Mouse (Mus musculus) brown adipose tissue, adult 24 weeks (tissue): ENCODE measurements around the gene Syne1. TPM values are rescaled to one million over a fixed set of nuclear protein-coding genes. Genes with fewer than 3 reads are reported as not detected.
A peak's percentile ranks its signal among the peaks of the same experiment; 100 is the strongest.

Experiments
- H3K27ac ChIP-seq: fragments of 200-500 bp; replicated peaks from 2 replicates; pipeline ENCODE4 v1.5.1; 2012; ENCODE audit warnings: low read depth, mild to moderate bottlenecking, low read length
- H3K4me1 ChIP-seq: fragments of 200-500 bp; 2 replicates; pipeline ENCODE4 v1.6.1; 2012; ENCODE audit warnings: low read length, mixed read lengths; ENCODE audit not compliant: control insufficient read depth, insufficient read depth, insufficient read length
- H3K4me3 ChIP-seq: fragments of 200-500 bp; 2 replicates; pipeline ENCODE4 v1.5.1; 2012; ENCODE audit warnings: low read depth, mild to moderate bottlenecking, low read length, moderate library complexity; ENCODE audit not compliant: insufficient read depth
- polyA plus RNA-seq: library from polyadenylated mRNA; stranded (reverse); fragments of >200 nt; gene quantifications from 2 replicates; pipeline ENCODE4 v1.2.4, GENCODE M21; 2012; ENCODE audit not compliant: missing spikeins, insufficient read depth, insufficient read length

The Syne1 gene
- polyA plus RNA-seq, 1 experiment, result 8.1 TPM

DNA sequence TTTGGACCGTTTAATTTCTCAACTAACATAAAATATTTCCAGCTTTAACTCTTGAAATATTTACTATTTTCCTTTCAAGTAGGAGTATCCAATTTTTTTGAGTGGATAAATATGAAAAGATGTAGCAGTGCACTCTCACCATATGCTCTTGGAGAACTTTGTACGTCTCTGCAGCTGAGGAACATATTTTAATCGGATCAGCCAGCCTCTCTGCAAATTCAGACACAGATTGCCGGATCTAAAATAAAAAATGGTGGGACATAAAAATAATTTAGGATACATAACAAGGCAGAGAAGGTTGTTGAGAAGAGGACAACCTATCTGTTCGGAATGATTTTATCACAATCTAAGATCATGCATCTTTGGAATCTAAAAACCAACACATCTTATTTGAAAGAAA, 218.5 kb downstream of the Syne1 start:
- Histone ChIP-seq H3K4me1 (no peaks in the 10 kb centered on the region), H3K4me3 (no peak overlapping the region), H3K27ac (no peak overlapping the region)

- Histone ChIP-seq H3K4me1 (no peaks in the 10 kb centered on the region), H3K27ac (no peak overlapping the region), H3K4me3 (no peak overlapping the region)
Measured at GRCm38 (mm10) chr10:5326716-5327115, 224.6 kb downstream of the Syne1 start.

- H3K4me3 ChIP-seq, result no peak overlapping the region
- H3K4me1 ChIP-seq, result no peaks in the 10 kb centered on the region
- H3K27ac ChIP-seq, result no peak overlapping the region
Measured at GRCm38 (mm10) chr10:5323741-5324395, 227.4 kb downstream of the Syne1 start.

DNA sequence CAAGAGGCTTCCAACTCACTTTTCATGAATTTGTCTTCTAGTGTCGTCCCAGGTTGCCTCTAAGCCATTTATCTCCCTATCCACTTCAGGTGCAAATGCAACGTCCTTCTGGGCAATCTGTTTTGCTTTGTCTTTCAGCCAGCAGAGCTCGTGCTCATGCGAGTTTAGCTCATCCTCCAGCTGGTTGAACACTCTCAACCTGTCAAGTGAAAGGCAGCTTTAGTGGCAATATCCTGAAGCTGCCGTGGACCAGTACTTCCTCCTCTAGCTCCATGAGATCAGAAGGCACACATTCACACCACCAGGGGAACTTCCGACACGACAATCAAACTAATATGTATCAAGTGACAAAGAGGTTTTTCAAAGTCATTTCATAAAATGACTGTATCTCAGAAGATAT, 228.7 kb downstream of the Syne1 start:
- Histone ChIP-seq H3K4me3 (no peak overlapping the region), H3K27ac (no peak overlapping the region), H3K4me1 (no peaks in the 10 kb centered on the region)

DNA sequence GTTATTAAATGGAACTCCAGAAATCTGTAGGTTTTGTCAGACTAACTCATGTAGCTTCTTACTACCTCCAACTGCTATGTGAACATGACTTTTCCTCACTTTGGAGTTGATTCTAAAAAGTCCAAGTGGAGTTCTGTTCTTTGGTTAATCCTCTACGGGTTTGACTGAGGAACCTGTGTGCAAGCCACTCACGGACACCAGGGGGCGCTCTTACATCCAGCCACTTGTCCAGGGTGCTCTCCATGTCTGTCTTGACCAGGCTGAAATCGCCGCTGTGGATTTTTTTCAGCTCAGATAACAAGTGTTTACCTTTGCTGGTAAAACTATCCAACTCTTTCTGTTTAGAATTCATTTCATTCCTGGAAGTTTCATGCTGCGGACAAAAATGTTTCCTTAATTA, 233.7 kb downstream of the Syne1 start:
- H3K27ac ChIP-seq, result no peak overlapping the region
- no peak overlapping the region for H3K4me3 ChIP-seq
- no peaks in the 10 kb centered on the region for H3K4me1 ChIP-seq

DNA sequence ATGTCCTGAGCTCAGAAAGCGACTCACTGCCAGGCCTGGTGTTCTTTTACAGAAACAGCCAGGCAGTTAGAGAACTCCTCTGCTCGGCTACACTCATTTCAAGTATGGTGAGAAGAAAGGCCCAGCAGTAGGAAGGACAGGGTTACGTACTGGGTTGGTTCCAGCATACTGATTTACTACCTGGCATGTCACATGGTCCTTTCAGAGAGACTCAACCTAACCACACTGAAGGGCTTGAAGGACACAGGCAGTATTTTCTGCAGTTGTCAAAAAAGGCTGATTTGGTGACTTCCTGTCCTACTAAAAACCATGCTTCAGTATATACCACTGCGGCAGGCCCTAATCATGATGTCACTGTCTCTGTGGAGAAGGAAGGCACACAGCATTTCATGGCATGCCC, 238.8 kb downstream of the Syne1 start:
- Histone ChIP-seq H3K4me1 (no peaks in the 10 kb centered on the region), H3K4me3 (no peak overlapping the region), H3K27ac (no peak overlapping the region)

- H3K27ac ChIP-seq, result no peak overlapping the region
- no peak overlapping the region for H3K4me3 ChIP-seq
- H3K4me1 ChIP-seq, result no peaks in the 10 kb centered on the region
Measured at GRCm38 (mm10) chr10:5309961-5310713, 241.1 kb downstream of the Syne1 start.

- Histone ChIP-seq H3K27ac (no peak overlapping the region), H3K4me3 (no peak overlapping the region), H3K4me1 (no peaks in the 10 kb centered on the region)
Measured at GRCm38 (mm10) chr10:5309398-5309797, 241.9 kb downstream of the Syne1 start.

GRCm38 (mm10) chr10:5305555-5305954, 245.7 kb downstream of the Syne1 start:
- no peak overlapping the region for H3K27ac ChIP-seq
- no peak overlapping the region for H3K4me3 ChIP-seq
- no peaks in the 10 kb centered on the region for H3K4me1 ChIP-seq

GRCm38 (mm10) chr10:5295291-5295891, 255.9 kb downstream of the Syne1 start:
- Histone ChIP-seq H3K4me3 (no peak overlapping the region), H3K4me1 (no peaks in the 10 kb centered on the region), H3K27ac (no peak overlapping the region)

- no peaks in the 10 kb centered on the region for H3K4me1 ChIP-seq
- H3K4me3 ChIP-seq, result peak overlapping the region; percentile 58
- H3K27ac ChIP-seq, result peak overlapping the region; percentile 84
Measured at GRCm38 (mm10) chr10:5289575-5289909, 261.7 kb downstream of the Syne1 start.

DNA sequence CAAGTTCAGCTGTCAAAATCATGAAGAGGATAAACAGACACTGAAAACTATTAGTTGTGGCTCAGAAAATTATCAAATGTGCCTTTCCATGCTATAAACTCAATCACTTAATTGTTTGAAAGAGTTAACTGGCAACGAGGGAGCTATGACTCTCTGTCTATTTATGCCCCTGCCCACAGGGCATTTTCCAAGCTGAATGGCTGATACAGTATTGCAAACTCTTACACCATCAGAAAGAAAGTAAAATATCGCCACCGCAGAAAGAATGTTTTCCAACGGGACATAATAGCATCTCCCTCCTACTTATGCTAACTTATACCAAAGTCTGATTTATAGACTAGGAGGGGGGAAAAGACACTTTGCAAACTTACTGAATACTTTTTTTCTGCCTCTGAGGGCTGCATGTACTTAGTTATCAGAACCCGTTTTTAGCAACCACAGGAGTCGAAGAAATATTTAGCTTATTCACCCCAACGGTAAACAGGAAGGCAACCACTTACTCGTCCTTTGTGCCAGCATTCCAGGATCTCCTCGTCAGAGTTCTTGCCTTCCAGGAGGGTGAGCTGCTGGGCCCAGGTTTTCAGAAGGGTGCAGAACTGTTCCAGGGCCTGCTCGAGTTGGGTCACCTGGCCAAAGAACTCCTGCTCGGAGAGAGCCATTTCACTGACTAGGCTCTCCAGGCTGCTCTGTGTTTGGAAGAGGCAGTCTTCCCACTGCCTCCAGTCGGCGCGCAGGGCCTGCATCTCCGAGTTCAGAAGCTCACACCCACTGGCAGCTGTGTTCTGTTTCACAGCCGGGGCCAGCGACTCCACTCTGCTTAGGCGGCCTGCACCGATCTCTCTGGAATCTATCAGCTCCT, 262.3 kb downstream of the Syne1 start:
- Histone ChIP-seq H3K4me3 (peak overlapping the region; percentile 58), H3K4me1 (no peaks in the 10 kb centered on the region), H3K27ac (peak overlapping the region; percentile 84)

- peak overlapping the region; percentile 84 for H3K27ac ChIP-seq
Measured at GRCm38 (mm10) chr10:5288262-5288661, 263.0 kb downstream of the Syne1 start.

GRCm38 (mm10) chr10:5275769-5276168, 275.5 kb downstream of the Syne1 start:
- Histone ChIP-seq H3K4me1 (no peaks in the 10 kb centered on the region; the same call in none of the 2 replicates), H3K4me3 (no peak overlapping the region), H3K27ac (no peak overlapping the region)

More at GRCm38 (mm10) chr10:5288262-5288661, 263.0 kb downstream of the Syne1 start:
- Histone ChIP-seq H3K4me3 (peak overlapping the region; percentile 46), H3K4me1 (no peaks in the 10 kb centered on the region)

DNA sequence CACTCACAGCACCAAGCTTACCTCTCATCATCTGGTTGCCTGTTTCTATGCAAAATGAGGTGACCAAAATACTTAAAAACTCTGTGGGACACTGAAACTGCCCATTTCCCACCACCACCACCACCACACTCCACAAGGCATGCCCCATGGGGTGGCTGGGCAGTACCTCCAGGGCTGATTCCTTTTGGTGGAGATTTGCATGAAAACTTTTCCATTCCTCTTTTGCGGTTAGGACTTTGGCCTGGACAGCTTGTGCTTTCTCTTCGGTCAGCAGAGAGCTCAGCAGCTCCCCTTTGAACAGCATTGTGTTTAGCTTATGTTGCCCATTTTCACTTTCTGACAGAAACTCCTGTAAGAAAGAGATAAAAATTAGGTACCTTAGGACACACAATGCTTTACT, 280.6 kb downstream of the Syne1 start:
- Histone ChIP-seq H3K4me1 (no peaks in the 10 kb centered on the region; the same call in none of the 2 replicates), H3K4me3 (0 out of 2 replicates have a peak overlapping the region, but pooled peaks have one; percentile 0), H3K27ac (peak overlapping the region; percentile 90)
